Mouse (Mus musculus): ENCODE results near the gene Sync.

Sync gene

GRCm38 (mm10) chr4:129303816-129304215, 16.4 kb downstream of the Sync start:
- no peak for DNase-seq (ENCODE audit: low read depth, low spot score)

- DNase-seq (ENCODE audit: low read depth, low spot score), result no peak
These were observed 16.9 kb downstream of the Sync start for GRCm38 (mm10) chr4:129304306-129304705.

- no peak for DNase-seq (ENCODE audit: low read depth, low spot score)
These were observed 20.5 kb downstream of the Sync start for GRCm38 (mm10) chr4:129307936-129308335.

- no peak for DNase-seq (ENCODE audit: low read depth, low spot score)
These were observed 26.5 kb downstream of the Sync start for GRCm38 (mm10) chr4:129313886-129314285.

- no peak for DNase-seq (ENCODE audit: low read depth, low spot score)
These were observed 33.5 kb downstream of the Sync start for GRCm38 (mm10) chr4:129320876-129321275.

- DNase-seq (ENCODE audit: low read depth, low spot score), result no peak
These were observed 34.6 kb downstream of the Sync start for GRCm38 (mm10) chr4:129322042-129322441.

GRCm38 (mm10) chr4:129323491-129323890, 36.1 kb downstream of the Sync start:
- no peak for DNase-seq (ENCODE audit: low read depth, low spot score)

GRCm38 (mm10) chr4:129324756-129325155, 37.3 kb downstream of the Sync start:
- no peak for DNase-seq (ENCODE audit: low read depth, low spot score)

GRCm38 (mm10) chr4:129326191-129326590, 38.8 kb downstream of the Sync start:
- no peak for DNase-seq (ENCODE audit: low read depth, low spot score)

GRCm38 (mm10) chr4:129332846-129333245, 45.4 kb downstream of the Sync start:
- DNase-seq (ENCODE audit: low read depth, low spot score), result no peak

GRCm38 (mm10) chr4:129334677-129335215, 47.3 kb downstream of the Sync start:
- DNase-seq (ENCODE audit: low read depth, low spot score), result no peak

- DNase-seq (ENCODE audit: low read depth, low spot score), result peak; percentile 99
These were observed 48.0 kb downstream of the Sync start, which contains the start of the genes Rbbp4 and Zbtb8os for GRCm38 (mm10) chr4:129335216-129336074. Gene Rbbp4, minus strand, starts transcription at chr4:129335370. Gene Zbtb8os, plus strand, starts transcription at chr4:129335695.

GRCm38 (mm10) chr4:129336291-129336690, 48.9 kb downstream of the Sync start:
- DNase-seq (ENCODE audit: low read depth, low spot score), result no peak

- DNase-seq (ENCODE audit: low read depth, low spot score), result no peak
These were observed 52.3 kb downstream of the Sync start for GRCm38 (mm10) chr4:129339743-129340142.

- no peak for DNase-seq (ENCODE audit: low read depth, low spot score)
These were observed 54.5 kb downstream of the Sync start for GRCm38 (mm10) chr4:129341888-129342287.

- no peak for DNase-seq (ENCODE audit: low read depth, low spot score)
These were observed 55.3 kb downstream of the Sync start for GRCm38 (mm10) chr4:129342705-129343104.

GRCm38 (mm10) chr4:129346481-129347154, 59.2 kb downstream of the Sync start:
- DNase-seq (ENCODE audit: low read depth, low spot score), result no peak

GRCm38 (mm10) chr4:129350644-129351043, 63.2 kb downstream of the Sync start:
- DNase-seq (ENCODE audit: low read depth, low spot score), result peak; percentile 72

- no peak for DNase-seq (ENCODE audit: low read depth, low spot score)
These were observed 63.7 kb downstream of the Sync start for GRCm38 (mm10) chr4:129351111-129351510.

- DNase-seq (ENCODE audit: low read depth, low spot score), result no peak
These were observed 65.8 kb downstream of the Sync start for GRCm38 (mm10) chr4:129353176-129353575.

- no peak for DNase-seq (ENCODE audit: low read depth, low spot score)
These were observed 66.8 kb downstream of the Sync start for GRCm38 (mm10) chr4:129354236-129354635.

- no peak for DNase-seq (ENCODE audit: low read depth, low spot score)
These were observed 70.3 kb downstream of the Sync start for GRCm38 (mm10) chr4:129357613-129358163.

All from retina, postnatal 7 days (tissue).